Mouse (Mus musculus): ENCODE results near the gene 2010111I01Rik.

DNA sequence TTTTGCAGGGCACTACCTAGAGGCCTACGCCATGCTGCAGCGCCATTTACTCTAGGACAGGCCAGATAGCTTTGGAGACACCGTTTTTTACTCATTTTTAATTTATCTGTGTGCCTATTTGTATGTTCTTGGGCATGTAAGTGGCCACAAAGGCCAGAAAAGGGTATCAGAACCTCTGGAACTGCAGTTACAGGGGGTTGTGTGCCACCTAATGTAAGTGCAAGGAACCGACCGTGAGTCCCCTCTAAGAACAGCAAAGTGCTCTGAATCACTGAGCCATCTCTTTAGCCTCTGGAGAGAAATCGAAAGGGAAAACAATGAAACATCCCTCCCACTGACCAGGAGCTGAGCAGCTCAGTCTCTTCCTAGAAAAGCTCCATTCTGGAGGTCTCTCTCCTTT lies 358.1 kb downstream of the 2010111I01Rik start:
- TF ChIP-seq CTCF (IDR thresholded peaks at IDR 0.05; ENCODE audit: control insufficient read depth, insufficient read depth, low read length) (no peak), POLR2A (IDR thresholded peaks at IDR 0.05; ENCODE audit: borderline replicate concordance, control insufficient read depth, low read depth, low read length) (no peak)
